Mouse (Mus musculus): ENCODE measurements around the gene Alpk3. TPM values are rescaled to one million over a fixed set of nuclear protein-coding genes. Genes with fewer than 3 reads are reported as not detected.

The Alpk3 gene
- polyA plus RNA-seq, 1 experiment from 2014 or later: 21.4 TPM

DNA sequence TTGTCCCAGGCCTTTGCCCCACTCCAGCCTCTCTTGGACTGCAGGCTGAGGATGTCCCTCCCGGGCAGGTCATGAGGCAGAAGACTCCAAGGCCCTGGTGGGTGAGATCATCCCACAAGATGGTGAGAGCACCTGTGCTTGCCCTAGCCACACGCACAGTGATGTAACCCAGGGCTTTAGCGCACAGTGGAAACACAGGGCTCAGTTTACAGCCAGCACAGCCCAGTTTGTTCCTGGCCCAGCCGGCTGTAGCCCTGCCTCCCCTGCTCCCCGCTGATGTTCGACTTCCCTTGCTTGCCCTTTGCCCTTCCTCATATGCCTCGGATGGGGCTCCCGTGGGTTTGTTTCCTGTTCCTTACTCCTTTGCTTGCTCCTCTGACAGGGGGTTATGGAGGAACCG, 17.1 kb downstream of the Alpk3 start:
- H3K4me2 ChIP-seq: no peak overlapping the region
- H3K9ac ChIP-seq: peak overlapping the region; percentile 15
- peaks cover 69% of the 10 kb centered on the region for H3K36me3 ChIP-seq
- WGBS: 48% methylated on average over 9 of the region's 9 CpGs
- no peak for ATAC-seq (ENCODE audit: extremely low read depth, insufficient number of reproducible peaks, low FRiP score, low TSS enrichment)
- no peaks in the 10 kb centered on the region for H3K9me3 ChIP-seq
- H3K4me3 ChIP-seq: no peak overlapping the region
- no peaks in the 10 kb centered on the region for H3K27me3 ChIP-seq (replicated peaks)
- peak overlapping the region; percentile 98 for H3K27ac ChIP-seq (replicated peaks)
- peaks cover 85% of the 10 kb centered on the region for H3K4me1 ChIP-seq

DNA sequence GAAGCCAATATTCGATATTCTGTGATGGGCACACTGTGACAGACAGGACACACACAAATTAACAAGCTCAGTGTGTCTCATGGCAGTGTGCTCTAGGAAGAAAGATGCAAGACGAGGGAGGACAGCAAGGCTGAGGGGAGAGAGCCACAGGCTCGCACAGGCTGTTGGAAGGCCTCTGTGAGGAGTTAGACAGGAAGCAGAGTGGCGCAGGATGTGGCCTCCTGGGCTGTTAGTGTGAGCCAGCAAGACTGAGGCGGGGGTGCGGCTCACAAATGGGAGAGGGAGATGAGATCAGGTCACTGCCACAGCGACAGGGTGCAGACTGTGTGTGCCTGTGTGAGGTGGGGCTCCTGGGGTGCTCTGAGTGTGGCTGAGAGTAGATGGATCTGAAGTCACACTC, 17.9 kb downstream of the Alpk3 start:
- H3K9ac ChIP-seq: peak overlapping the region; percentile 47
- no peaks in the 10 kb centered on the region for H3K27me3 ChIP-seq (replicated peaks)
- peaks cover 61% of the 10 kb centered on the region for H3K36me3 ChIP-seq
- ATAC-seq (ENCODE audit: extremely low read depth, insufficient number of reproducible peaks, low FRiP score, low TSS enrichment): no peak
- peak overlapping the region; percentile 98 for H3K27ac ChIP-seq (replicated peaks)
- no peak overlapping the region for H3K4me3 ChIP-seq
- 38% methylated on average over 7 of the region's 7 CpGs for WGBS
- H3K4me2 ChIP-seq: no peak overlapping the region
- H3K9me3 ChIP-seq: no peaks in the 10 kb centered on the region
- peaks cover 91% of the 10 kb centered on the region for H3K4me1 ChIP-seq

- Histone ChIP-seq H3K9me3 (no peaks in the 10 kb centered on the region), H3K4me2 (no peak overlapping the region), H3K36me3 (peaks cover 57% of the 10 kb centered on the region), H3K4me1 (peaks cover 91% of the 10 kb centered on the region), H3K27me3 (replicated peaks) (no peaks in the 10 kb centered on the region), H3K27ac (replicated peaks) (peak overlapping the region; percentile 98), H3K4me3 (no peak overlapping the region), H3K9ac (peak overlapping the region; percentile 47)
- ATAC-seq (ENCODE audit: extremely low read depth, insufficient number of reproducible peaks, low FRiP score, low TSS enrichment): no peak
- WGBS: 53% methylated on average over 5 of the region's 5 CpGs
Measured at GRCm38 (mm10) chr7:81075732-81076131, 18.3 kb downstream of the Alpk3 start.

- no peak overlapping the region for H3K4me3 ChIP-seq
- 31% methylated on average over 6 of the region's 6 CpGs for WGBS
- peak; percentile 59 for ATAC-seq (ENCODE audit: extremely low read depth, insufficient number of reproducible peaks, low FRiP score, low TSS enrichment)
Measured at GRCm38 (mm10) chr7:81077009-81077408, 19.6 kb downstream of the Alpk3 start.

DNA sequence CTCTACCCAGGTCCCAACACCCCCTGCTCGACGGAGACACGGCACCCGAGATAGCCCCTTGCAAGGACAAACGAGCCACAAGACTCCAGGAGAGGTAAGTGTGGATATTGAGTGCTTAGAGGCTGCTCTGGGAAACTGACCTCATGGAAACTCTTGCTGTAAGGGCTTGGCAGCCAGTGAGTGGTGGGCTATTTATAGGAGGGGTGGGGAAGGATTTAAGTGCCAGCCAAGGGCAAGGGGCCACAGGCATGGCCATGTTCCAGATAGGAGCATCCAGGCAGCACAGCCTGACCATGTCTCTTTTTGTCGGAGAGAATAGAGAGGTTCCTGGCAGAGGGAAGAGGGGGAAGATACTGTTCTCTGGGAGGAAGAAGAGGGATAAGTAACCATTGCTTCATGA, 21.3 kb downstream of the Alpk3 start:
- no peaks in the 10 kb centered on the region for H3K9me3 ChIP-seq
- H3K9ac ChIP-seq: peak overlapping the region; percentile 69
- no peaks in the 10 kb centered on the region for H3K27me3 ChIP-seq (replicated peaks)
- H3K36me3 ChIP-seq: peaks cover 52% of the 10 kb centered on the region
- H3K4me3 ChIP-seq: no peak overlapping the region
- H3K4me1 ChIP-seq: peaks cover 70% of the 10 kb centered on the region
- peak overlapping the region; percentile 98 for H3K27ac ChIP-seq (replicated peaks)
- H3K4me2 ChIP-seq: peak overlapping the region; percentile 29
- 26% methylated on average over 6 of the region's 6 CpGs for WGBS
- 0 out of 2 replicates have a peak, but pooled peaks have one; percentile 35 for ATAC-seq (ENCODE audit: extremely low read depth, insufficient number of reproducible peaks, low FRiP score, low TSS enrichment)

More at GRCm38 (mm10) chr7:81077009-81077408, 19.6 kb downstream of the Alpk3 start:
- H3K9ac ChIP-seq: peak overlapping the region; percentile 69
- H3K36me3 ChIP-seq: peaks cover 52% of the 10 kb centered on the region
- H3K4me2 ChIP-seq: no peak overlapping the region
- H3K9me3 ChIP-seq: no peaks in the 10 kb centered on the region
- peaks cover 88% of the 10 kb centered on the region for H3K4me1 ChIP-seq
- peak overlapping the region; percentile 98 for H3K27ac ChIP-seq (replicated peaks)
- no peaks in the 10 kb centered on the region for H3K27me3 ChIP-seq (replicated peaks)

DNA sequence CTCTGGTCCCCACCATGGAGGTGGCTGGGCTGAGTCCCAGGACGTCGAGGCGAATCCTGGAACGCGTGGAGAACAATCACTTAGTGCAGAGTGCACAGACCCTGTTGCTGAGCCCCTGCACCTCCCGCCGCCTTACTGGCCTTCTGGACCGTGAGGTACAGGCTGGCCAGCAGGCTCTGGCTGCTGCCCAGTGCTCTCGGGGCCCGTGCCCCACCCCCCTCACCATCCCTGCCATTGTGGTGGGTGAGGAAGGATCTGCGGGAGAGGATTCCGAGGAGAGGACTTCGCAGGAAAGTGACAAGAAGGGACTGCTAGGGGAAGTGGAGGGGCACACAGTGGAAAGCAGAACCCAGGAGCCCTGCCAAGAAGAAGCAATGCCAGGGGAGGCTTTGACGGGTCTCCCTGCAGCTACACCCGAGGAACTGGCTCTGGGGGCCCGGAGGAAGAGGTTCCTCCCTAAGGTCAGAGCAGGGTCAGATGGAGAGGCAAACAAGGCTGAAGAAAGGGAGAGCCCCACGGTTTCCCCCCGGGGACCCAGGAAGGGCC, 36.1 kb downstream of the Alpk3 start:
- Histone ChIP-seq H3K4me2 (no peak overlapping the region), H3K27ac (replicated peaks) (peak overlapping the region; percentile 67), H3K4me1 (peaks cover 24% of the 10 kb centered on the region), H3K36me3 (peaks cover 70% of the 10 kb centered on the region), H3K9ac (peak overlapping the region; percentile 61), H3K9me3 (no peaks in the 10 kb centered on the region), H3K4me3 (no peak overlapping the region), H3K27me3 (replicated peaks) (no peaks in the 10 kb centered on the region)
- 51% methylated on average over 18 of the region's 18 CpGs for WGBS
- ATAC-seq (ENCODE audit: extremely low read depth, insufficient number of reproducible peaks, low FRiP score, low TSS enrichment): no peak

GRCm38 (mm10) chr7:81094104-81094757, 36.8 kb downstream of the Alpk3 start:
- peaks cover 73% of the 10 kb centered on the region for H3K36me3 ChIP-seq
- no peak for ATAC-seq (ENCODE audit: extremely low read depth, insufficient number of reproducible peaks, low FRiP score, low TSS enrichment)
- H3K27me3 ChIP-seq (replicated peaks): no peaks in the 10 kb centered on the region
- H3K4me1 ChIP-seq: peaks cover 24% of the 10 kb centered on the region
- no peak overlapping the region for H3K4me3 ChIP-seq
- no peak overlapping the region for H3K4me2 ChIP-seq
- H3K9ac ChIP-seq: peak overlapping the region; percentile 61
- WGBS: 47% methylated on average over 6 of the region's 6 CpGs
- no peaks in the 10 kb centered on the region for H3K9me3 ChIP-seq
- H3K27ac ChIP-seq (replicated peaks): peak overlapping the region; percentile 67

GRCm38 (mm10) chr7:81100341-81100740, 42.9 kb downstream of the Alpk3 start:
- ATAC-seq (ENCODE audit: extremely low read depth, insufficient number of reproducible peaks, low FRiP score, low TSS enrichment): no peak
- Histone ChIP-seq H3K4me2 (no peak overlapping the region), H3K4me1 (no peaks in the 10 kb centered on the region), H3K9ac (no peak overlapping the region), H3K4me3 (no peak overlapping the region), H3K9me3 (no peaks in the 10 kb centered on the region), H3K27me3 (replicated peaks) (no peaks in the 10 kb centered on the region), H3K36me3 (peaks cover 88% of the 10 kb centered on the region), H3K27ac (replicated peaks) (no peak overlapping the region)
- WGBS: 82% methylated on average over 5 of the region's 5 CpGs

GRCm38 (mm10) chr7:81102854-81103253, 45.5 kb downstream of the Alpk3 start:
- Histone ChIP-seq H3K4me2 (no peak overlapping the region), H3K36me3 (peaks cover 70% of the 10 kb centered on the region), H3K9me3 (no peaks in the 10 kb centered on the region), H3K4me1 (no peaks in the 10 kb centered on the region), H3K4me3 (no peak overlapping the region), H3K9ac (no peak overlapping the region), H3K27ac (replicated peaks) (no peak overlapping the region), H3K27me3 (replicated peaks) (no peaks in the 10 kb centered on the region)
- no peak for ATAC-seq (ENCODE audit: extremely low read depth, insufficient number of reproducible peaks, low FRiP score, low TSS enrichment)
- WGBS: 81% methylated on average over 7 of the region's 7 CpGs

- Histone ChIP-seq H3K27ac (replicated peaks) (no peak overlapping the region), H3K4me1 (peaks cover 17% of the 10 kb centered on the region), H3K9me3 (no peaks in the 10 kb centered on the region), H3K27me3 (replicated peaks) (no peaks in the 10 kb centered on the region), H3K4me2 (no peak overlapping the region), H3K9ac (no peak overlapping the region), H3K36me3 (peaks cover 43% of the 10 kb centered on the region), H3K4me3 (no peak overlapping the region)
- WGBS: 61% methylated on average over 4 of the region's 4 CpGs
- ATAC-seq (ENCODE audit: extremely low read depth, insufficient number of reproducible peaks, low FRiP score, low TSS enrichment): peak; percentile 11; the same call in 1 of the 2 replicates
Measured at GRCm38 (mm10) chr7:81105525-81105924, 48.1 kb downstream of the Alpk3 start.

- no peak overlapping the region for H3K4me3 ChIP-seq
- H3K36me3 ChIP-seq: peaks cover 18% of the 10 kb centered on the region
- no peak for ATAC-seq (ENCODE audit: extremely low read depth, insufficient number of reproducible peaks, low FRiP score, low TSS enrichment)
- H3K9me3 ChIP-seq: no peaks in the 10 kb centered on the region
- no peaks in the 10 kb centered on the region for H3K27me3 ChIP-seq (replicated peaks)
- H3K4me1 ChIP-seq: peaks cover 26% of the 10 kb centered on the region
- no peak overlapping the region for H3K4me2 ChIP-seq
- no peak overlapping the region for H3K27ac ChIP-seq (replicated peaks)
- no peak overlapping the region for H3K9ac ChIP-seq
- 78% methylated on average over 5 of the region's 5 CpGs for WGBS
Measured at GRCm38 (mm10) chr7:81108226-81108625, 50.8 kb downstream of the Alpk3 start.

Data from heart, embryonic 13.5 days (tissue).